Mouse (Mus musculus): ENCODE data around the gene Rbfox3.

- TF ChIP-seq CTCF (IDR thresholded peaks at IDR 0.05; ENCODE audit: extremely low read depth, insufficient read depth, low read length) (no peak), POLR2A (IDR thresholded peaks at IDR 0.05; ENCODE audit: extremely low read depth, insufficient read depth, low read length) (no peak)
Measured at GRCm38 (mm10) chr11:118908431-118908980, 2.9 kb downstream of the Rbfox3 start.
